Mouse (Mus musculus): ENCODE data around the gene Ccdc77.

The Ccdc77 gene

GRCm38 (mm10) chr6:120363688-120364522 lies at the start of gene Ccdc77, which contains the start of gene Kdm5a:
TSS of gene Ccdc77 (minus strand) at chr6:120364374.
TSS of gene Kdm5a (plus strand) at chr6:120364124.
- DNase-seq: peak; percentile 86 to 90

GRCm38 (mm10) chr6:120403936-120404335 lies 39.8 kb upstream of the Ccdc77 start:
- no peak for DNase-seq

GRCm38 (mm10) chr6:120395622-120396345 lies 31.6 kb upstream of the Ccdc77 start:
- no peak for DNase-seq

GRCm38 (mm10) chr6:120392811-120393210 lies 28.6 kb upstream of the Ccdc77 start:
- DNase-seq: no peak

GRCm38 (mm10) chr6:120390054-120390453 lies 25.9 kb upstream of the Ccdc77 start:
- DNase-seq: no peak

GRCm38 (mm10) chr6:120376736-120377135 lies 12.6 kb upstream of the Ccdc77 start:
- no peak for DNase-seq

GRCm38 (mm10) chr6:120365051-120365450 lies 877 bp upstream of the Ccdc77 start:
- DNase-seq: no peak

- DNase-seq: no peak
Measured at GRCm38 (mm10) chr6:120364523-120364905, 340 bp upstream of the Ccdc77 start.

GRCm38 (mm10) chr6:120362774-120363687 lies 1.1 kb downstream of the Ccdc77 start:
- no peak for DNase-seq

- no peak for DNase-seq
Measured at GRCm38 (mm10) chr6:120362124-120362523, 2.0 kb downstream of the Ccdc77 start.

GRCm38 (mm10) chr6:120356951-120357945 lies 6.9 kb downstream of the Ccdc77 start:
- DNase-seq: peak; percentile 65 to 79

- DNase-seq: no peak
Measured at GRCm38 (mm10) chr6:120356478-120356877, 7.7 kb downstream of the Ccdc77 start.

GRCm38 (mm10) chr6:120349018-120349417 lies 15.2 kb downstream of the Ccdc77 start:
- DNase-seq: no peak

- DNase-seq: no peak
Measured at GRCm38 (mm10) chr6:120343992-120344391, 20.2 kb downstream of the Ccdc77 start.

GRCm38 (mm10) chr6:120332351-120332750 lies 31.8 kb downstream of the Ccdc77 start:
- no peak for DNase-seq

- peak in 1 of 2 experiments; percentile 6 for DNase-seq
Measured at GRCm38 (mm10) chr6:120324295-120324927, 39.8 kb downstream of the Ccdc77 start.

- no peak for DNase-seq
Measured at GRCm38 (mm10) chr6:120320369-120320768, 43.8 kb downstream of the Ccdc77 start.

GRCm38 (mm10) chr6:120319129-120319528 lies 45.0 kb downstream of the Ccdc77 start:
- no peak for DNase-seq

GRCm38 (mm10) chr6:120318303-120318940 lies 45.8 kb downstream of the Ccdc77 start:
- DNase-seq: no peak

- no peak for DNase-seq
Measured at GRCm38 (mm10) chr6:120312443-120312842, 51.7 kb downstream of the Ccdc77 start.
